Mouse (Mus musculus): ENCODE measurements around the gene Gm9747.

Gm9747 gene

DNA sequence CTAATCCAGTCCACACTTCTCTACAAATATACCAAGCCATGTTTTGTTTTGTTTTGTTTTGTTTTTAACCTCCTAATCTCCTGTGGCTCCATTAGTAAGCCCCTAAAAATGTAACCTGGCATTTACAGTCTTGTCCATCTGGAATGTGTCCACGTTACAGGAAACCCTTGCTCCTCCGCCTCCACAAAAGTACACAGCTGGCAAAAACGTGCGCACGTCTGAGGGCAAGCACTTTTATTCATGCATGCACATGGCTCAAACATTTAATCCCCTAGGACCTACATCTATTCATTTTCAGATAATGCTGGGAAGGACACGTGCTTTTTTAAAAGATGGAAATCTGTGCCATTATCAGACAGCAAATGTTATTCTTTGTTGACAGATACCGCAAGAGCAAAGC, 25.4 kb downstream of the Gm9747 start:
- no peak for DNase-seq

DNA sequence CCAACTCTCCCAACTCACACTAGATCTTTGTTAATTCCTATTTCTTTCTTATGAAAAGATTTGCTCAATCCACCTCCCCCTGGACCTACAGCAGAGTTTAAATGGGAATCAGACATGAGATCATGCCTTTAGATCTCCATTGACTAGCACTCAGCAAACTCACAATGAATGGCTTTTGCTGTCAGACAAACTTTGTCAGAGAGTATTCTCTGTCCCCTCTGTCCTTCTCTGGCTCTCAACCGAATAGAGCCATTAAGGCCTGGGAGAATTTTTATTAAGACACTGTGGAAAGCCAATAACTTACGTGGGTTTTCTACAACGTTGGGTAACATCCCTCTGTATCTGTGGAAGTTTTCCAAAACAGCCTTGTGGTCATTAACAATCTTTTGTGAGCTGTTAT, 27.1 kb downstream of the Gm9747 start:
- no peak for DNase-seq

DNA sequence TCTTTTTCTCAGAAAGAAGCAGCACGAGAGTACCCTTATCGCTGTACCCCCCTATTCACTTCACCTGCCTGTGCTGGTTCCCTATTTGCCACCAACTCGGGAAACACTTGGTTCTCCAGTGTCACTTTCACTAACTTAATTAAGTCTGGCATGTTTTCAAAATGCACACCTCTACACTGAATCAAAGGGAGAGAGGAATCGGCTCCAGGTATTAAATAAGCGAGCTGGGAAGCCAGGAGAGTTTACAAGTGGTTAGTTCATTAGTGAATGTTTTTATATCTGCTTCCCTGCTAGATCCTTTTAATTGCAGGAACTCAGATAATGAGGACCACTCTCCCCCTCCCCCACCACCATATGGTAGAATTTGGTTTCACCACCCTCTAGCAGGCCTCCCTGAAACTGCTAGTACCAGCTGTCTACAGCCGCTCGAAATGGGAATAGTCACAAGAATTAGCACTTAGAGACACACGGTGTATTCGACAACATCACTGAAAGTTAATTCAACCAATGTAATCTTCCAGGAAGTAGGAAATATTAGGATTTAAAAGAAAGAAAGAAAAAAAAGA, 28.2 kb downstream of the Gm9747 start:
- no peak for DNase-seq

DNA sequence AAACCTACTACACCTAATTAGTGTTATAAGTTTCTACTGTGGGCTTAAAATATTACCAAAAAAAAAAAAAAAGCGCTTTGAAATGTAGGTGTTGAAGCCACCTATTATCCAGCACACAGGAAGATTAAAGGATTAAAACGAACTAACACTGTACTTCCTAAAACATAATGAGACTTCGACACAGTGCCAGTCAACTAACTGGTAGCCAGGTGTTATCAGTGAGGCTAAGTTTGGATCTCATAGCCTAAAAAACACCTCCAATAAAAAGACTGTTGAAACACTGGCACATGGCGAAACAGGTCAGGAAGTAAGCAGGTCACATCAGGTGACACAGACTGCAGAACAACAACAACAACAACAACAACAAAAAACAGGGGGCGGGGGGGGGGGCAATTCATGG, 28.7 kb downstream of the Gm9747 start:
- no peak for DNase-seq

DNA sequence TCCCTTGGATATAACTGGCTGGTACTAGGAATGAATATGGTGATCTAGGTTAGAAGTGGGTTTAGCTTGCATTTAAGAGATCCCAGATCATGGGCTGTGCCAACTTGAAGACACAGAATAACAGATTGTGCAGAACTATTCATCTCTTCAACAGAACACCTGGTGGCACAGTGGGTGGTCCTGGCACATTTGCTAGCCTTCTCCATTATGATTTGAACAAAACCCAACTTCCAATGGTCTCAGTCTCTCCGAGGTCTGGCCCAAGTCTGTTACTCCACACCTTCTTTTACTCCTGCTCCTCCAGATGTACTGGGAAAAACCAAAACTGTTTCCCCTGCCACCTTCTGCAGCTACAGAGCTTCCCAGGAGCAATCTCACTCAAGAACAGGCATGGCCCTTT, 29.4 kb downstream of the Gm9747 start:
- no peak for DNase-seq

DNA sequence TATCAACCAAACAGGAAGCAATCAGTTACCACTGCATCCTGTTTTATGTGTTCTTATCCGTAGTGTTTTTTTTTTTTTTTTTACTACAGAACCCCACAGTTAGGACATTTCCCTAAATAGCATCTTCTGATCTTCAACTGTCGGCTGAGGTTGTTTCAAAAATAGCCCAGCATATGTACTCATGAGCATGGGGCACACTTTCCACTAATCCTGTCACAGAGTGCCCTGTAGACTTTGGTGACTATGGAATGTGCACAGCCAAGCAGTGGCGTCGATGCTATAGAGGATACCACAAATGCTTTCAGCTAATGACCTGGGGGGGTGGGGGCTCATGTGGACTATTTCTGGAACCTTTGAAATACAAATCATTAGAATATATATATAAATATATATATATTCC, 34.6 kb downstream of the Gm9747 start:
- no peak for DNase-seq

DNA sequence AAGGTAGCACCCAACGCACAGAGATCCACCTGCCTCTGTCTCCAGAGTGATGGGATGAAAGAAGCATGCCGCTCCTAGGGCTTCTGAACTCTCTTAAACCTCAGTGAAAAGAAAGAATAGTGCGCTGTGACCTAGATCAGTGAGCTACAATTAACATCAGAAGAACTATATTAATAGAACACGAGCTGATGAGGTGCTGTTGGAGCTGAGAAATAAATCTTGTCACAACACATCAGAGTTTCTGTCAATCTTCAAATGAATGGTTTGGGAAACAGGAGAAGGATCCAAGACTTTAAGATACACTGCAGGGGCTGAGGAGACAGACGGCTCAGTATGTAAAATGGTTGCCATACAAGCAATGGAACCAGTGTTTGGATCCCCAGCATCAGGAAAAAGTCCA, 39.3 kb downstream of the Gm9747 start:
- no peak for DNase-seq

DNA sequence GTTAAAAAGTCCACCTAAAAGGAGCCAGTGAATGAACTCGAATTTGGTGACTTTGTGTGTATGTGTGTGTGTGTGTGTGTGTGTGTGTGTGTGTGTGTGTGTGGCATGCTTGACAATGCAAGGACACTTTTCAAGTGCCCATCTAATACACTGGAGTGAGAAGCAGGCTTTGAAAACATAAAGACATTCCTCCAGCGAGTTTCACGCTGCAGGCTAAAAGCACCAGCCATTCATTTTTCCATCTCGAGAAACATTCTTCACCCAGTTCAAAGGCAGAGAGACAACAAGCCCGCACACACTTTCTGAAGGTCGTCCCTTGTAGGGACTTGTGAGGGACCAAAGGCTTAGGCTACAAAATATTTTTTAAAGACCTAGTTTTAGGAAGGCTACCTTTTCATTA, 40.6 kb downstream of the Gm9747 start:
- no peak for DNase-seq

DNA sequence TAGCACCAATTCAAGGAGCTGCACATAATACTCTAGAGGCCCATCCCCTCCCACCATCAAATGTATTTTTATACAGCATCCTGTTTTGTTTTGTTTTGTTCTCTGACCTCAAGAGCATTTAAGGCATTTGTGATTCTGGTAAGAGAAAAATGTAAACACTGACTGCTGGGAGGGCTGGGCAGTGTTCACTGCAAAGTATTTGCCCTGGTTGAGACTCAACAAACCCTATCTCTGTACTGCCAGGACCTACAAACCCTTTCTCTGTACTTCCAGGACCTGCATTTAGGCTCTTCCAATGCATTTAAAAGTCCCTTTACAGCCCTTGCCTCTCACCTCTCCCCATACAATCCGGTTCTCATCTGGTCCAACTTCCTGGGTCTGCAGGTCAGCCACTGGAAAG, 41.4 kb downstream of the Gm9747 start:
- DNase-seq: no peak

DNA sequence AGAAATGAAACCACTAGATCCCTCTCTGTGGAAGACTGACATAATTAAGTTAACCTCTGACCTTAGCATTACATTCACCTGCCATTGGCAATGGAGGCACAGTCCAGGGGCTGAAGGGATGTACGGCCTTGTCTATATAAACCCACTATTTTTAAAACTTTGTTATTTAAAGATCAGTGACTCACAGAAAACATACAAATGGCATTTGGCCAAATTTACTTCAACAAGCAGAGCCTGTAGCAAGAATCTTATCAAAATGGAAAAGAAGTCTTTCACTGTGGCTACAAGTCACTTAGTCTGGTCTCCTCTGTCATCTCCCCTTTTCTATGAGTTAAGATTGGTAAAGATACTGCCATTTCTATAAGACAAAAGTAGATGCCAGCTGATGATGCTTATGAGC, 46.9 kb downstream of the Gm9747 start:
- DNase-seq: no peak

DNA sequence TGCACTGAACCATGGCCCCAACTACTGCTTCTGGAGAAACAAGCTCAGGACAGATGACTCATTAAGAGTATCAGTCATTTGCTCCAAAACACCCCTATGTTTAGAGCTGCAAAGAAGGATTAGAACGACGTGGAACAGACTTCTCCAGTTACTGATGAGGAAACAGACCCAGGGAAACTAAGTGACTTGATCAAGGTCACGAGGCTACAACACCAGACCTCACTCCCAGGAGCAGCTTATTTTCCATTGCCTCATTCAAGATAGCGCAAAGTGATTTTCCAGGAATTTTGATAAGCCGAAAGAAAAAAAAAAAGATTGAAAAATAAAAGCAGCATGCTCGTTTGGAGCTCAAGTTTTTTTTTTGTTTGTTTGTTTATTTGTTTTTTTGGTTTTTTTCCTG, 48.9 kb downstream of the Gm9747 start:
- DNase-seq: no peak

DNA sequence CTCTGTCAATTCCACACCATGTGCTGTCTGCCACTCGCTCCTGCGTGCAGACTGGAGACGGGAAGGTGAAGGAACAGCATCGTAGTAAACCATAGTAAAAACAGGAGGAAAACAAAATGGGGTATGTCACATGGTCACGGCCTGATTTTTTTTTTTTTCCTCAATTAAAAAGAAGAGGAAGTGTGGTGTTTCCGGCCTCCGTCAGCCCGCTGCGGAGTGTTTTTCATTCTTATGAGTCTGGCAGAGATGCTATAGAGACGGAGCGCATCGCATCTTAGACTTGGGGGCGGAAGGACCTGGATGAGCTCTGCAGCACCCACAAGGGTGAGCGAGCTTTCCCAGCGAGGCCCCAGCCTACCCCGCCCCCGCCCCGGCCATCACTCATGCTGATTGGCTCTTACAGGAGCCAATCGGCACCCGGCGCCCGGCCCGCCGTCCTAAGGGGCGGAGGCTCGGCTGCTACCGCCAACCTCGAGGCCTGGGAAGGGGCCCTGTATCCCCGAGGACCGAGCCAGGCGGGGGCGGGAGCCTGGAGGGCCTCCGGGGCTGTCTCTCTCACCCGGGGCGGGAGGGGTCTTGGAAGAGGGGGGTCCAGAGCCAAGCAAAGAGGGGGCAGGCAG, 50.2 kb downstream of the Gm9747 start:
- peak; percentile 68 to 72 for DNase-seq

DNA sequence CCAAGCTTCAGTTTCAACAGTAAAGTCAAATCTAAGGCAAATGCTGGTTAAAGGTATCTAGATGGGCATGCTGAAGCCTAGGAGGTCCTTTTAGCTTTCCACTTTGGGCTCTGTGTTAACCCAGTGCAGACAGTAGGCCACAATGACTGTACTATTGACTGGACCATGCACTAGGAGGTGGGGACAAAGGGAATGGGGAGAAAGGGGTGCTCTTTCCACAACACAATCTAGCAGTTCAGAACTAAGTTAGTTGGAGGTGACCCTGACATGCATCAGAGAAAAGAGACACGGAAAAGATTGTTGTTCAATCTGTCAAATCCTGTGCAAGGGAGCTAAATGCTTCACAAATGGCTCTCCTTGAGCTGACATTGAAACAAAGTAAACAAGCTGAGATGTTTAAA, 51.0 kb downstream of the Gm9747 start:
- no peak for DNase-seq

DNA sequence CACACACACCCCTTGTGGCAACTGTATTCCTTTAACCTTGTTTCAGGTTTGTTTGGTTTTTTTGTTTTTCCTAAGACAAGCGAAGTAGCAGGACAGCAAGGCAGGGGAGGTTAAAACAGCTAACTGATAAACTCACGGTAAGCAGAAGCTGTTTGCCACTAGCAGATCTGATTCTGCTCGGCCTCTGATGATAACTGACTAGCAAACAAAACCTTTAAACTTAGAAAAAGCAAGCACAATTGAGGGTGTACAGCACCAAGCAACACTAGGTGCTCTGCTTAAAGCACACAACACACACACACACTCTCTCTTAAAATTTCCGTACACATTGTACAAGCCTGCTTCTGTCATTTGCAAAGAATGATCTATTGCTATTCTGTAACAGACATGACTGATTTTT, 51.5 kb downstream of the Gm9747 start:
- DNase-seq: no peak
